Mouse (Mus musculus) stomach, postnatal 0 days (tissue): ENCODE results near the gene Specc1.

ENCODE experiments used
- CTCF ChIP-seq: IDR thresholded peaks from 2 replicates; pipeline ENCODE4 v1.5.1; 2016; ENCODE audit warnings: antibody characterized with exemption, low read depth, mild to moderate bottlenecking, moderate library complexity
- EP300 ChIP-seq: optimal IDR thresholded peaks from 2 replicates; pipeline ENCODE3; 2016; ENCODE audit warnings: antibody characterized with exemption

DNA sequence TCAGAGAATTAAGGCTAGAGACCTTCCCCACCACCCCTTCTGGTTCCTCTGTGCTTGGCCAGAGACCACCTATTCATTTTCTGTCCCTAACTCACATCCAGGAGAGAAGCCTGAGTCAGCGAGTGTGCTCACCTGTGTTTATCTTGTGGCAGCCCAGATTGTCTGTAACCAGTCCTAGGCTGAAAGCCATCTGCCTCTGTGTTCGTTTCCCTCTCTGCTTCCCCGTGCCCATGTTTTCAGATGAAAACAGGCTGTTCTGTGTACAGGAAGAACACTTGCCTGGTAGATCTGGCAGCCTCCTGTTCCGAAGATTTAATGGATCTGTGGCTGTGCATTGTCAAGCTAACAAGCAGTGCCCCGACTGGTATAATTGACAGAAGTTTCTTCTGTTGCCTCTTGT lies 68.4 kb downstream of the Specc1 start:
- TF ChIP-seq CTCF (no peak), EP300 (no peak)
